Mouse (Mus musculus) intestine, embryonic 16.5 days (tissue): Measurements from ENCODE around the gene Crtap. TPM values are rescaled to one million over a fixed set of nuclear protein-coding genes. Genes with fewer than 3 reads are reported as not detected.
"Not testable (repeated sequence)": the region's sequence is repeated elsewhere in the genome, so short reads cannot be mapped to it uniquely, and the experiment has no call there.

Source experiments
- ATAC-seq: fragments of 200-750 bp; cut with Nextera tagmentation; 2 replicates; pipeline ENCODE4 v1.8.0; 2017; ENCODE audit warnings: moderate TSS enrichment, moderate library complexity
- H3K27ac ChIP-seq: fragments of 300-500 bp; sonication (generic); 2 replicates; pipeline ENCODE4 v1.5.1; 2014; ENCODE audit warnings: mild to moderate bottlenecking, low read length
- H3K27me3 ChIP-seq: fragments of 300-500 bp; sonication (generic); replicated peaks from 2 replicates; pipeline ENCODE4 v1.6.1; 2014; ENCODE audit warnings: low read length, control low read depth, mixed read lengths; ENCODE audit not compliant: control insufficient read depth, insufficient read depth
- H3K36me3 ChIP-seq: fragments of 300-500 bp; sonication (generic); 2 replicates; pipeline ENCODE4 v1.6.1; 2014; ENCODE audit warnings: low read length, control low read depth; ENCODE audit not compliant: control insufficient read depth, insufficient read depth
- H3K4me1 ChIP-seq: fragments of 300-500 bp; sonication (generic); 2 replicates; pipeline ENCODE4 v1.6.1; 2014; ENCODE audit warnings: low read length, control low read depth, mixed read lengths; ENCODE audit not compliant: control insufficient read depth, insufficient read depth
- H3K4me2 ChIP-seq: fragments of 300-500 bp; sonication (generic); 2 replicates; pipeline ENCODE4 v1.6.1; 2014; ENCODE audit warnings: low read depth, low read length, control low read depth
- H3K4me3 ChIP-seq: fragments of 300-500 bp; sonication (generic); 2 replicates; pipeline ENCODE4 v1.5.1; 2014; ENCODE audit warnings: mild to moderate bottlenecking, low read length
- H3K9ac ChIP-seq: fragments of 300-500 bp; sonication (generic); 2 replicates; pipeline ENCODE4 v1.6.1; 2014; ENCODE audit warnings: low read depth, low read length
- H3K9me3 ChIP-seq: fragments of 300-500 bp; sonication (generic); 2 replicates; pipeline ENCODE4 v1.6.1; 2016; ENCODE audit warnings: low read length, control low read depth; ENCODE audit not compliant: control insufficient read depth
- WGBS: fragments of 180-500 bp; shearing (Covaris S2); extraction: QIAGEN DNeasy Blood & Tissue Kit; methylation state at CpG from one replicate; pipeline ENCODE4 v1.1.7; 2014; 5-methylcytosine and 5-hydroxymethylcytosine counted together
- polyA plus RNA-seq: library from polyadenylated mRNA; unstranded; fragments of >200 nt; fragmentation: Nextera tagmentation; extraction: Ambion mirVana; gene quantifications from 2 replicates; pipeline ENCODE4 v1.2.1, GENCODE M21; 2015

The Crtap gene
- polyA plus RNA-seq, 1 experiment from 2014 or later: 98.2 TPM

- Histone ChIP-seq H3K4me2 (peak within 1 kb of the TSS; percentile 70), H3K9ac (peak within 1 kb of the TSS; percentile 98), H3K4me3 (peak within 1 kb of the TSS; percentile 70), H3K27ac (peak within 1 kb of the TSS; percentile 94), H3K9me3 (0 out of 2 replicates have a peak, but pooled peaks cover 6% of the 10 kb centered on the region), H3K36me3 (peaks cover 24% of the 10 kb centered on the region), H3K4me1 (peaks cover 5% of the 10 kb centered on the region), H3K27me3 (no peaks in the 10 kb centered on the region)
- ATAC-seq: peak; percentile 96
- WGBS: under 1% methylated on average over 73 of the region's 73 CpGs
Observed at GRCm38 (mm10) chr9:114400949-114401684, 10.6 kb upstream of the Crtap start, which contains the start of the genes Glb1 and Tmppe. Glb1 (plus strand) TSS chr9:114401076. Tmppe (plus strand) TSS chr9:114401105.

- Histone ChIP-seq H3K36me3 (peaks cover 18% of the 10 kb centered on the region), H3K27ac (peak overlapping the region; percentile 94), H3K9me3 (0 out of 2 replicates have a peak, but pooled peaks cover 6% of the 10 kb centered on the region), H3K27me3 (no peaks in the 10 kb centered on the region), H3K4me3 (peak overlapping the region; percentile 70), H3K4me1 (peaks cover 5% of the 10 kb centered on the region), H3K4me2 (peak overlapping the region; percentile 70), H3K9ac (peak overlapping the region; percentile 98)
- WGBS: 23% methylated on average over 5 of the region's 5 CpGs
- peak; percentile 52 for ATAC-seq
Observed at GRCm38 (mm10) chr9:114400588-114400948, 10.1 kb upstream of the Crtap start.

GRCm38 (mm10) chr9:114399680-114400079 is 9.2 kb upstream of the Crtap start:
- peaks cover 5% of the 10 kb centered on the region for H3K4me1 ChIP-seq
- no peak overlapping the region for H3K4me3 ChIP-seq
- H3K9me3 ChIP-seq: no peaks in the 10 kb centered on the region
- no peak overlapping the region for H3K27ac ChIP-seq
- H3K4me2 ChIP-seq: no peak overlapping the region
- ATAC-seq: no peak
- WGBS: 87% methylated on average over 12 of the region's 12 CpGs
- H3K27me3 ChIP-seq: no peaks in the 10 kb centered on the region
- peaks cover 10% of the 10 kb centered on the region for H3K36me3 ChIP-seq
- H3K9ac ChIP-seq: no peak overlapping the region

- H3K9ac ChIP-seq: no peak overlapping the region
- peak overlapping the region; percentile 53 for H3K27ac ChIP-seq
- no peak overlapping the region for H3K4me3 ChIP-seq
- H3K36me3 ChIP-seq: no peaks in the 10 kb centered on the region
- no peaks in the 10 kb centered on the region for H3K9me3 ChIP-seq
- no peaks in the 10 kb centered on the region for H3K27me3 ChIP-seq
- no peaks in the 10 kb centered on the region; the same call in 1 of the 2 replicates for H3K4me1 ChIP-seq
- H3K4me2 ChIP-seq: no peak overlapping the region
- 72% methylated on average over 4 of the region's 4 CpGs for WGBS
- peak; percentile 63 for ATAC-seq
Observed at GRCm38 (mm10) chr9:114395258-114395657, 4.8 kb upstream of the Crtap start.

- ATAC-seq: 0 out of 2 replicates have a peak, but pooled peaks have one; percentile 21
- Histone ChIP-seq H3K27ac (peak overlapping the region; percentile 63), H3K9me3 (no peaks in the 10 kb centered on the region), H3K9ac (no peak overlapping the region), H3K4me2 (no peak overlapping the region), H3K4me1 (peaks cover 2% of the 10 kb centered on the region; the same call in 1 of the 2 replicates), H3K27me3 (no peaks in the 10 kb centered on the region), H3K36me3 (no peaks in the 10 kb centered on the region), H3K4me3 (no peak overlapping the region)
- 61% methylated on average over 8 of the region's 8 CpGs for WGBS
Observed at GRCm38 (mm10) chr9:114394677-114395076, 4.2 kb upstream of the Crtap start.

- ATAC-seq: not testable (repeated sequence)
Observed at GRCm38 (mm10) chr9:114394136-114394535, 3.7 kb upstream of the Crtap start.

GRCm38 (mm10) chr9:114390749-114391075 is 237 bp upstream of the Crtap start:
- Histone ChIP-seq H3K27me3 (no peaks in the 10 kb centered on the region), H3K4me1 (peaks cover 20% of the 10 kb centered on the region), H3K27ac (peak overlapping the region; percentile 97), H3K36me3 (no peaks in the 10 kb centered on the region; the same call in 1 of the 2 replicates), H3K4me3 (peak overlapping the region; percentile 63), H3K9me3 (no peaks in the 10 kb centered on the region), H3K9ac (peak overlapping the region; percentile 79), H3K4me2 (peak overlapping the region; percentile 77)
- 3% methylated on average over 10 of the region's 10 CpGs for whole genome bisulfite sequencing
- no peak for ATAC-seq

More at GRCm38 (mm10) chr9:114394136-114394535, 3.7 kb upstream of the Crtap start:
- not testable (repeated sequence) for H3K4me3 ChIP-seq, H3K9me3 ChIP-seq, H3K27me3 ChIP-seq, H3K4me2 ChIP-seq, H3K36me3 ChIP-seq, H3K4me1 ChIP-seq, H3K9ac ChIP-seq
- 58% methylated on average over 6 of the region's 6 CpGs for WGBS
- peak overlapping the region; percentile 63; the same call in 1 of the 2 replicates for H3K27ac ChIP-seq

- Histone ChIP-seq H3K4me2 (peak overlapping the region; percentile 77), H3K36me3 (peaks cover 3% of the 10 kb centered on the region), H3K4me3 (peak overlapping the region; percentile 63), H3K27ac (peak overlapping the region; percentile 97), H3K27me3 (no peaks in the 10 kb centered on the region), H3K9me3 (no peaks in the 10 kb centered on the region), H3K9ac (peak overlapping the region; percentile 79; the same call in 1 of the 2 replicates), H3K4me1 (peaks cover 20% of the 10 kb centered on the region)
- 76% methylated on average over 8 of the region's 8 CpGs for WGBS
- peak; percentile 23 for ATAC-seq
Observed at GRCm38 (mm10) chr9:114389371-114389904, 1.0 kb downstream of the Crtap start.

- no peak for ATAC-seq
- Histone ChIP-seq H3K9me3 (no peaks in the 10 kb centered on the region), H3K4me2 (peak overlapping the region; percentile 77), H3K27ac (peak overlapping the region; percentile 69), H3K4me1 (peaks cover 20% of the 10 kb centered on the region), H3K9ac (peak overlapping the region; percentile 40), H3K36me3 (peaks cover 5% of the 10 kb centered on the region), H3K27me3 (no peaks in the 10 kb centered on the region), H3K4me3 (peak overlapping the region; percentile 63; the same call in 1 of the 2 replicates)
- WGBS: 62% methylated on average over 3 of the region's 3 CpGs
Observed at GRCm38 (mm10) chr9:114388701-114389370, 1.6 kb downstream of the Crtap start.
